11 mouse cellular contexts compared by ENCODE assay signal in genomic region chr4:117097969-117098763, GRCm38 (mm10). TPM values are rescaled to one million over a fixed set of nuclear protein-coding genes. Genes with fewer than 3 reads are reported as not detected.
DNase-seq lines count a peak whose midpoint lies in the region; ATAC-seq and TF ChIP-seq lines count a peak whose summit lies in the region.
"Had no signal": no experiment of that assay in that cellular context is flagged by ENCODE, and none has a peak within 500 bp of the region (broad histone marks: within the 10 kb centered on the region; RNA-seq: fewer than 3 reads in every experiment).

No protein-coding gene starts in this region.

- H3K36me3 ChIP-seq in kidney, embryonic 16.5 days (ENCODE audit: insufficient read depth, low read length), result no peaks in the 10 kb centered on the region
- H3K36me3 ChIP-seq in kidney, adult 2 months (ENCODE audit: control insufficient read depth, insufficient read depth, low read length), result no peaks in the 10 kb centered on the region
- H3K36me3 ChIP-seq in embryonic facial prominence, embryonic 12.5 days, result no peaks in the 10 kb centered on the region
- peaks cover 6% of the 10 kb centered on the region; the same call in 1 of the 2 replicates for H3K36me3 ChIP-seq in hindbrain, embryonic 14.5 days (replicated peaks; ENCODE audit: control insufficient read depth, insufficient read depth)
- H3K36me3 ChIP-seq in midbrain, postnatal 0 days (ENCODE audit: insufficient read depth, low read length), result peaks cover 8% of the 10 kb centered on the region

- no peaks in the 10 kb centered on the region for H3K9me3 ChIP-seq in kidney, embryonic 16.5 days (ENCODE audit: low read length)
- H3K9me3 ChIP-seq in embryonic facial prominence, embryonic 12.5 days, result no peaks in the 10 kb centered on the region
- no peaks in the 10 kb centered on the region for H3K9me3 ChIP-seq in hindbrain, embryonic 14.5 days (ENCODE audit: control insufficient read depth, low read length)
- no peaks in the 10 kb centered on the region for H3K9me3 ChIP-seq in midbrain, postnatal 0 days (ENCODE audit: low read length)
- H3K9me3 ChIP-seq: megakaryocyte, embryonic 14.5 days had no signal

- peak overlapping the region; percentile 88 for H3K4me2 ChIP-seq in kidney, embryonic 16.5 days (replicated peaks; ENCODE audit: low read depth, low read length)
- H3K4me2 ChIP-seq in embryonic facial prominence, embryonic 12.5 days (replicated peaks), result peak overlapping the region; percentile 96
- peak overlapping the region; percentile 96 for H3K4me2 ChIP-seq in hindbrain, embryonic 14.5 days (replicated peaks)
- H3K4me2 ChIP-seq in midbrain, postnatal 0 days (ENCODE audit: low read depth, low read length, poor library complexity, severe bottlenecking), result peak overlapping the region; percentile 67

- peaks cover 32% of the 10 kb centered on the region for H3K4me1 ChIP-seq in kidney, embryonic 16.5 days (ENCODE audit: insufficient read depth, low read length)
- H3K4me1 ChIP-seq in kidney, adult 2 months (ENCODE audit: control insufficient read depth, insufficient read depth, low read length), result no peaks in the 10 kb centered on the region
- H3K4me1 ChIP-seq in embryonic facial prominence, embryonic 12.5 days, result peaks cover 28% of the 10 kb centered on the region
- H3K4me1 ChIP-seq in hindbrain, embryonic 14.5 days (replicated peaks; ENCODE audit: control insufficient read depth, insufficient read depth, low read length), result peaks cover 23% of the 10 kb centered on the region
- H3K4me1 ChIP-seq in midbrain, postnatal 0 days (ENCODE audit: insufficient read depth, low read length), result peaks cover 3% of the 10 kb centered on the region; the same call in 1 of the 2 replicates

- no peak for DNase-seq in kidney, adult 2 months
- DNase-seq in hindbrain, embryonic 14.5 days (ENCODE audit: low spot score), result no peak
- no peak for DNase-seq in midbrain, postnatal 0 days (ENCODE audit: low spot score)
- DNase-seq in left cerebral cortex, adult 2 months (ENCODE audit: extremely low spot score in 1 of 2, low spot score in 2 of 2), result no peak
- no peak for DNase-seq in ovary, adult 18-20 months (ENCODE audit: low spot score)
- DNase-seq in cerebellum, adult 11-12 months, result no peak
- DNase-seq: cerebellum, postnatal 25 days had no signal

- no peaks in the 10 kb centered on the region for H3K27me3 ChIP-seq in kidney, embryonic 16.5 days (ENCODE audit: insufficient read depth, low read length)
- H3K27me3 ChIP-seq in kidney, adult 2 months (replicated peaks; ENCODE audit: control insufficient read depth, insufficient read depth, low read length), result no peaks in the 10 kb centered on the region
- no peaks in the 10 kb centered on the region for H3K27me3 ChIP-seq in embryonic facial prominence, embryonic 12.5 days
- 0 out of 2 replicates have a peak, but pooled peaks cover 3% of the 10 kb centered on the region for H3K27me3 ChIP-seq in hindbrain, embryonic 14.5 days (ENCODE audit: control insufficient read depth, insufficient read depth, low read length)
- 0 out of 2 replicates have a peak, but pooled peaks cover 4% of the 10 kb centered on the region for H3K27me3 ChIP-seq in midbrain, postnatal 0 days (ENCODE audit: insufficient read depth, low read length)
- H3K27me3 ChIP-seq: Patski had no signal

- TF ChIP-seq CTCF in kidney, adult 2 months (conservative IDR thresholded peaks at IDR 0.05; ENCODE audit: insufficient read depth, insufficient read length, low read depth, low read length), result no peak
- no peak for TF ChIP-seq CTCF in midbrain, postnatal 0 days (IDR thresholded peaks at IDR 0.05)
- no peak for TF ChIP-seq CTCF in left cerebral cortex, adult 2 months (IDR thresholded peaks at IDR 0.05)

- WGBS in kidney, embryonic 16.5 days, result 48% methylated on average over 8 of the region's 8 CpGs
- WGBS in kidney, adult 2 months, result 64% methylated on average over 8 of the region's 8 CpGs
- WGBS in embryonic facial prominence, embryonic 12.5 days, result 47% methylated on average over 8 of the region's 8 CpGs
- 58% methylated on average over 8 of the region's 8 CpGs for WGBS in hindbrain, embryonic 14.5 days
- WGBS in midbrain, postnatal 0 days, result 57% methylated on average over 8 of the region's 8 CpGs

- ATAC-seq in kidney, embryonic 16.5 days (ENCODE audit: low FRiP score, low TSS enrichment), result peak; percentile 24; the same call in 1 of the 2 replicates
- ATAC-seq in embryonic facial prominence, embryonic 12.5 days (ENCODE audit: insufficient number of reproducible peaks, insufficient read depth, low FRiP score, low TSS enrichment), result 0 out of 2 replicates have a peak, but pooled peaks have one; percentile 53
- ATAC-seq in hindbrain, embryonic 14.5 days (ENCODE audit: low FRiP score), result no peak
- no peak for ATAC-seq in midbrain, postnatal 0 days (ENCODE audit: low FRiP score)
- ATAC-seq: Patski had no signal

- intact Hi-C loops in left cerebral cortex, adult 2 months (cut with DNase I), result no loop called here

- peak overlapping the region; percentile 9; the same call in 1 of the 2 replicates for H3K4me3 ChIP-seq in kidney, embryonic 16.5 days (ENCODE audit: low read length)
- H3K4me3 ChIP-seq in kidney, adult 2 months (ENCODE audit: insufficient read depth, low read depth, low read length), result no peak overlapping the region
- H3K4me3 ChIP-seq in embryonic facial prominence, embryonic 12.5 days, result peak overlapping the region; percentile 65; the same call in 1 of the 2 replicates
- no peak overlapping the region for H3K4me3 ChIP-seq in hindbrain, embryonic 14.5 days (replicated peaks; ENCODE audit: low read length)
- no peak overlapping the region for H3K4me3 ChIP-seq in midbrain, postnatal 0 days (ENCODE audit: low read depth, low read length)
- no peak overlapping the region for H3K4me3 ChIP-seq in left cerebral cortex, adult 2 months
- H3K4me3 ChIP-seq: megakaryocyte, embryonic 14.5 days had no signal

- H3K9ac ChIP-seq in kidney, embryonic 16.5 days (replicated peaks; ENCODE audit: low read length), result 0 out of 2 replicates have a peak overlapping the region, but pooled peaks have one; percentile 2
- 0 out of 2 replicates have a peak overlapping the region, but pooled peaks have one; percentile 15 for H3K9ac ChIP-seq in embryonic facial prominence, embryonic 12.5 days
- 0 out of 2 replicates have a peak overlapping the region, but pooled peaks have one; percentile 88 for H3K9ac ChIP-seq in hindbrain, embryonic 14.5 days
- H3K9ac ChIP-seq in midbrain, postnatal 0 days (replicated peaks; ENCODE audit: low read length, poor library complexity, severe bottlenecking), result no peak overlapping the region

- peak overlapping the region; percentile 57 for H3K27ac ChIP-seq in kidney, embryonic 16.5 days (ENCODE audit: low read length)
- no peak overlapping the region for H3K27ac ChIP-seq in kidney, adult 2 months (ENCODE audit: insufficient read depth, low read depth, low read length)
- H3K27ac ChIP-seq in embryonic facial prominence, embryonic 12.5 days, result peak overlapping the region; percentile 75
- H3K27ac ChIP-seq in hindbrain, embryonic 14.5 days, result no peak overlapping the region
- H3K27ac ChIP-seq in midbrain, postnatal 0 days (ENCODE audit: low read depth, low read length), result no peak overlapping the region
- no peak overlapping the region for H3K27ac ChIP-seq in left cerebral cortex, adult 2 months

- no peak for TF ChIP-seq POLR2A in kidney, adult 2 months (IDR thresholded peaks at IDR 0.05; ENCODE audit: low read depth, low read length)

RNA-seq across cellular contexts. Expression of gene Ptch2, which starts 2.3 kb away (rescaled TPM):
- 8.8 and 10.0 TPM in 2 replicates for polyA plus RNA-seq in kidney, embryonic 16.5 days (2015; fragmentation: Nextera tagmentation; extraction: Ambion mirVana)
- polyA plus RNA-seq in kidney, adult 2 months (2012; rRNA removed), result 5.0 and 7.1 TPM in 2 replicates
- polyA plus RNA-seq in embryonic facial prominence, embryonic 12.5 days (2016; fragmentation: Nextera tagmentation; extraction: Ambion mirVana), result 10.4 and 12.1 TPM in 2 replicates
- polyA plus RNA-seq in hindbrain, embryonic 14.5 days (2014; fragmentation: Nextera tagmentation; extraction: Ambion mirVana), result 5.6 and 7.7 TPM in 2 replicates
- 6.8 and 12.2 TPM in 2 replicates for total RNA-seq in midbrain, postnatal 0 days (2014; rRNA removed)
- polyA plus RNA-seq in midbrain, postnatal 0 days (2015; fragmentation: Nextera tagmentation; extraction: Ambion mirVana), result 3.5 and 3.7 TPM in 2 replicates
- total RNA-seq in left cerebral cortex, adult 2 months (2021), result 1 to 10 TPM; 1.7 to 3.5 TPM

RNA-seq across cellular contexts. Expression of gene Btbd19, which starts 27.4 kb away (rescaled TPM):
- polyA plus RNA-seq in kidney, embryonic 16.5 days (2015; fragmentation: Nextera tagmentation; extraction: Ambion mirVana), result 5.1 and 5.3 TPM in 2 replicates
- polyA plus RNA-seq in kidney, adult 2 months (2012; rRNA removed), result 4.5 and 4.6 TPM in 2 replicates
- polyA plus RNA-seq in embryonic facial prominence, embryonic 12.5 days (2016; fragmentation: Nextera tagmentation; extraction: Ambion mirVana), result 4.4 and 4.9 TPM in 2 replicates
- 3.1 and 3.2 TPM in 2 replicates for polyA plus RNA-seq in hindbrain, embryonic 14.5 days (2014; fragmentation: Nextera tagmentation; extraction: Ambion mirVana)
- 7.3 and 8.2 TPM in 2 replicates for total RNA-seq in midbrain, postnatal 0 days (2014; rRNA removed)
- 3.8 and 4.2 TPM in 2 replicates for polyA plus RNA-seq in midbrain, postnatal 0 days (2015; fragmentation: Nextera tagmentation; extraction: Ambion mirVana)
- 10 to 100 TPM; 11.5 to 13.2 TPM for total RNA-seq in left cerebral cortex, adult 2 months (2021)

RNA-seq across cellular contexts. Expression of gene Tctex1d4, which starts 28.4 kb away (rescaled TPM):
- not detected in 2 replicates for polyA plus RNA-seq in kidney, embryonic 16.5 days (2015; fragmentation: Nextera tagmentation; extraction: Ambion mirVana)
- polyA plus RNA-seq in kidney, adult 2 months (2012; rRNA removed), result 0.20 TPM in 1 of 2 replicates, not detected in the other
- not detected in 2 replicates for polyA plus RNA-seq in embryonic facial prominence, embryonic 12.5 days (2016; fragmentation: Nextera tagmentation; extraction: Ambion mirVana)
- 0.82 and 1.6 TPM in 2 replicates for polyA plus RNA-seq in hindbrain, embryonic 14.5 days (2014; fragmentation: Nextera tagmentation; extraction: Ambion mirVana)
- 1.3 and 5.8 TPM in 2 replicates for total RNA-seq in midbrain, postnatal 0 days (2014; rRNA removed)
- polyA plus RNA-seq in midbrain, postnatal 0 days (2015; fragmentation: Nextera tagmentation; extraction: Ambion mirVana), result 1.2 TPM in 2 replicates
- total RNA-seq in left cerebral cortex, adult 2 months (2021), result not detected

RNA-seq across cellular contexts. Expression of gene Plk3, which starts 35.6 kb away (rescaled TPM):
- 3.1 and 3.7 TPM in 2 replicates for polyA plus RNA-seq in kidney, embryonic 16.5 days (2015; fragmentation: Nextera tagmentation; extraction: Ambion mirVana)
- polyA plus RNA-seq in kidney, adult 2 months (2012; rRNA removed), result 6.9 and 8.6 TPM in 2 replicates
- polyA plus RNA-seq in embryonic facial prominence, embryonic 12.5 days (2016; fragmentation: Nextera tagmentation; extraction: Ambion mirVana), result 5.0 and 5.5 TPM in 2 replicates
- polyA plus RNA-seq in hindbrain, embryonic 14.5 days (2014; fragmentation: Nextera tagmentation; extraction: Ambion mirVana), result 17.4 and 21.7 TPM in 2 replicates
- total RNA-seq in midbrain, postnatal 0 days (2014; rRNA removed), result 20.8 and 28.2 TPM in 2 replicates
- 26.6 and 26.8 TPM in 2 replicates for polyA plus RNA-seq in midbrain, postnatal 0 days (2015; fragmentation: Nextera tagmentation; extraction: Ambion mirVana)
- total RNA-seq in left cerebral cortex, adult 2 months (2021), result 10 to 100 TPM; 13.7 to 19.6 TPM

RNA-seq across cellular contexts. Expression of gene Rps8, which starts 57.9 kb away (rescaled TPM):
- polyA plus RNA-seq in kidney, embryonic 16.5 days (2015; fragmentation: Nextera tagmentation; extraction: Ambion mirVana), result 746 and 795 TPM in 2 replicates
- 372 and 534 TPM in 2 replicates for polyA plus RNA-seq in kidney, adult 2 months (2012; rRNA removed)
- 804 and 834 TPM in 2 replicates for polyA plus RNA-seq in embryonic facial prominence, embryonic 12.5 days (2016; fragmentation: Nextera tagmentation; extraction: Ambion mirVana)
- polyA plus RNA-seq in hindbrain, embryonic 14.5 days (2014; fragmentation: Nextera tagmentation; extraction: Ambion mirVana), result 549 and 672 TPM in 2 replicates
- 439 and 604 TPM in 2 replicates for total RNA-seq in midbrain, postnatal 0 days (2014; rRNA removed)
- polyA plus RNA-seq in midbrain, postnatal 0 days (2015; fragmentation: Nextera tagmentation; extraction: Ambion mirVana), result 475 and 493 TPM in 2 replicates
- 100 to 1,000 TPM; 512 to 526 TPM for total RNA-seq in left cerebral cortex, adult 2 months (2021)

Comparison
In these comparisons a context has a peak if more than half of its experiments do, and no peak if none do; other contexts are left out.
1. H3K27ac ChIP-seq: peak in kidney, embryonic 16.5 days (single experiment) and embryonic facial prominence, embryonic 12.5 days (single experiment); none in kidney, adult 2 months (single experiment), hindbrain, embryonic 14.5 days (single experiment), midbrain, postnatal 0 days (single experiment) and left cerebral cortex, adult 2 months (single experiment).
2. H3K4me3 ChIP-seq: peak in kidney, embryonic 16.5 days (single experiment) and embryonic facial prominence, embryonic 12.5 days (single experiment); none in kidney, adult 2 months (single experiment), hindbrain, embryonic 14.5 days (single experiment), midbrain, postnatal 0 days (single experiment) and left cerebral cortex, adult 2 months (single experiment).
3. ATAC-seq: peak in kidney, embryonic 16.5 days (single experiment) and embryonic facial prominence, embryonic 12.5 days (single experiment); none in hindbrain, embryonic 14.5 days (single experiment) and midbrain, postnatal 0 days (single experiment).
4. Peak in every context shown above with its lines, with median percentiles within 50 percentile points of each other: H3K4me2 ChIP-seq.